Mouse (Mus musculus): Measurements from ENCODE around the gene Grhl3. TPM values are rescaled to one million over a fixed set of nuclear protein-coding genes. Genes with fewer than 3 reads are reported as not detected.

The Grhl3 gene
- polyA plus RNA-seq (2015; fragmentation: Illumina TruSeq; extraction: RNeasy Lipid Tissue Mini Kit (QIAGEN cat#74804); ENCODE audit: low read depth, low replicate concordance): 0.61 TPM

DNA sequence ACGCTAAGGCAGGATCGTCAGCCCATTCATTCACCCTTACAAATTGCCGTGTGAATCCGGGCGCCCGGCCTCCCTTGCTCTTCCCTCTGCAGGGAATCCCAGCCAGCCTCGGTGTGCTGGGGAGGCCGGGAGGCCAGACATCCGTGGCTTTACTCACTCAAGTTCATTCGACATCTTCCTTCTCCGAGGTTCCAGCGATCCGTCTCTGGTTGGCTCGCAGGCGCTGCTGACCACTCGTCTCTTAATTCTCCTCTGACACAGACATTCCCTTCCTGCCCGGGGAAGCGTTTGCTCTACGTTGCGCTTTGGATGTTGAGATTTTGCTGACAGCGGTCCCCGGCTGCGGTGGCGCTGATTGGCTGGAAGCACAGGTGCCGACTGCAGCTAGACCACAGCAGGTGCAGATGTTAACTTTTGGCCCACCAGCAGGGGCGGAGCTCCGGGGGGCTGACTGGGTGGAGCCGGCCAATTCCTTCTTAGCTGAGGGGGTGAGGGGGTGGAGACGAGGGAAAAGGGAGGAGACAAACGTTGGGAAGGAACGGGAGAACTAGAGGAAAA is at the start of gene Grhl3:
Gene Grhl3, minus strand, starts transcription at position 380 of the 558 bp plus-strand sequence.

DNA sequence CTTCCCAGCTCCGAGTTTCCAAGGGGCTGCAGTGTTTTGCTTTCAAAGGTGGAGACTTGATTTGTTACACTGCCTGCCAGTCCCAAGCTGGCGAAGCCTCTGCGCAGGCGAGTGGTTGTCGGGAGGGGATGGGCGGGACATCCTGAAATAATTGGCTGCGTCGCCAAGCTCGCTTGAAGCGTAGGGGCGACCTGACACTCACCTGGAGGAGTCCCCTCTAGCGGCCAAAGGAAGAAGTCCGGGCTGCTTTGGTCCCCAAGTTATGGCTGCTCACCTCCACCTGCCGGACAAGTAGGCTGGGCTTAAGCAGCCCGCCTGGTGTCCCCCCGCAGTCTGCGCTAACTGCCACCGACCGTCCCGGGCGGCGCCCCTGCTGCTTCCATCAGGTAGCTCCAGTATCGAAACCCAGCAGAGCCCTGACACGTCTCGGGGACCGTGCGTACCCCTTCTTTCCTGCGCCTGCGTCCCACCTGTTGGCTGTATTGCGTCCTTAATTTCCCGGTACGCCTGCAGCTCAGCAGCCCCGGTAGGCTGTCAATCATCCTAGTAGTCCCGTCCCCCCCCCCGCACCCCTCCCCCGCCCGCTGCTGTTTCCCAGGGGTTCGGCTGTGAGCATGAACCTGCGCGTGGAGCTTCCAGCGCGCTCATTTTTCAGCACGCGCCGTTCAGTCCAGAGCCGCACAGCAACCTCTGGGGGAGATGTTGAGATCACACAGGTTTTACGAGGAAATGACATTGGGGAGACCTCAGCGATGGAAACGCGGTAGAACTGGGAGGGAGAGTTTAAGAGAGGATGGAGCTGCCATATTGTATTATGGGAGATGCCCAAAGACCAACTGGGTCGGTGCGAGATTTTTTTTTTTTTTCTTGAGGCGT is 78.7 kb downstream of the Grhl3 start, which contains the start of the genes Stpg1 and Nipal3:
Gene Stpg1, plus strand, starts transcription at position 270 of the 876 bp plus-strand sequence.
Gene Nipal3, minus strand, starts transcription at position 518 of the 876 bp plus-strand sequence.

Other genes with a start within 250 kb of the Grhl3 start
- 106 TPM for gene Srrm1, start 220.3 kb downstream of the Grhl3 start, polyA plus RNA-seq (2015; fragmentation: Illumina TruSeq; extraction: RNeasy Lipid Tissue Mini Kit (QIAGEN cat#74804); ENCODE audit: low read depth, low replicate concordance)
- 0.76 TPM for gene Ncmap, start 175.4 kb downstream of the Grhl3 start, polyA plus RNA-seq (2015; fragmentation: Illumina TruSeq; extraction: RNeasy Lipid Tissue Mini Kit (QIAGEN cat#74804); ENCODE audit: low read depth, low replicate concordance)
- gene Rcan3, start 139.8 kb downstream of the Grhl3 start, polyA plus RNA-seq (2015; fragmentation: Illumina TruSeq; extraction: RNeasy Lipid Tissue Mini Kit (QIAGEN cat#74804); ENCODE audit: low read depth, low replicate concordance): 19.9 TPM
- gene Stpg1, start 78.8 kb downstream of the Grhl3 start, polyA plus RNA-seq (2015; fragmentation: Illumina TruSeq; extraction: RNeasy Lipid Tissue Mini Kit (QIAGEN cat#74804); ENCODE audit: low read depth, low replicate concordance): 1.3 TPM
- gene Nipal3, start 78.6 kb downstream of the Grhl3 start, polyA plus RNA-seq (2015; fragmentation: Illumina TruSeq; extraction: RNeasy Lipid Tissue Mini Kit (QIAGEN cat#74804); ENCODE audit: low read depth, low replicate concordance): 61.2 TPM
- gene Ifnlr1, start 112.7 kb upstream of the Grhl3 start, polyA plus RNA-seq (2015; fragmentation: Illumina TruSeq; extraction: RNeasy Lipid Tissue Mini Kit (QIAGEN cat#74804); ENCODE audit: low read depth, low replicate concordance): 0.13 TPM
- gene Il22ra1, start 154.5 kb upstream of the Grhl3 start, polyA plus RNA-seq (2015; fragmentation: Illumina TruSeq; extraction: RNeasy Lipid Tissue Mini Kit (QIAGEN cat#74804); ENCODE audit: low read depth, low replicate concordance): not detected
- 2.1 TPM for gene Myom3, start 186.1 kb upstream of the Grhl3 start, polyA plus RNA-seq (2015; fragmentation: Illumina TruSeq; extraction: RNeasy Lipid Tissue Mini Kit (QIAGEN cat#74804); ENCODE audit: low read depth, low replicate concordance)

Measured in brain, adult 10 weeks (tissue).